Mouse (Mus musculus) forebrain, embryonic 12.5 days (tissue): ENCODE data around the gene Dffb. TPM values are rescaled to one million over a fixed set of nuclear protein-coding genes. Genes with fewer than 3 reads are reported as not detected.
"Not testable (repeated sequence)": the region's sequence is repeated elsewhere in the genome, so short reads cannot be mapped to it uniquely, and the experiment has no call there.

Experiments
- ATAC-seq: fragments of 200-750 bp; cut with Nextera tagmentation; 2 replicates; pipeline ENCODE4 v1.8.0; 2017; ENCODE audit warnings: moderate TSS enrichment; ENCODE audit not compliant: low FRiP score
- H3K27ac ChIP-seq: fragments of 300-500 bp; sonication (generic); 2 replicates; pipeline ENCODE4 v1.5.1; 2016; ENCODE audit warnings: mild to moderate bottlenecking
- H3K27me3 ChIP-seq: fragments of 300-500 bp; sonication (generic); 2 replicates; pipeline ENCODE4 v1.6.1; 2016; ENCODE audit warnings: mild to moderate bottlenecking
- H3K36me3 ChIP-seq: fragments of 300-500 bp; sonication (generic); replicated peaks from 2 replicates; pipeline ENCODE4 v1.6.1; 2016; ENCODE audit warnings: mild to moderate bottlenecking
- H3K4me1 ChIP-seq: fragments of 300-500 bp; sonication (generic); 2 replicates; pipeline ENCODE4 v1.6.1; 2016
- H3K4me2 ChIP-seq: fragments of 300-500 bp; sonication (generic); 2 replicates; pipeline ENCODE4 v1.6.1; 2016; ENCODE audit warnings: mild to moderate bottlenecking, moderate library complexity
- H3K4me3 ChIP-seq: fragments of 300-500 bp; sonication (generic); replicated peaks from 2 replicates; pipeline ENCODE4 v1.5.1; 2016; ENCODE audit warnings: mild to moderate bottlenecking
- H3K9ac ChIP-seq: fragments of 300-500 bp; sonication (generic); 2 replicates; pipeline ENCODE4 v1.6.1; 2016; ENCODE audit warnings: mild to moderate bottlenecking
- H3K9me3 ChIP-seq: fragments of 300-500 bp; sonication (generic); 2 replicates; pipeline ENCODE4 v1.6.1; 2016
- WGBS: fragments of 180-500 bp; shearing (Covaris S2); methylation state at CpG from one replicate; pipeline ENCODE4 v1.1.7; 2016; 5-methylcytosine and 5-hydroxymethylcytosine counted together
- polyA plus RNA-seq: library from polyadenylated mRNA; unstranded; fragments of >200 nt; fragmentation: Nextera tagmentation; extraction: Ambion mirVana; gene quantifications from 2 replicates; pipeline ENCODE4 v1.2.1, GENCODE M21; 2016

The Dffb gene
- polyA plus RNA-seq, 1 experiment from 2014 or later, result 11.9 TPM

GRCm38 (mm10) chr4:153956569-153957405, 18.1 kb downstream of the Dffb start, which contains the start of gene A430005L14Rik:
A430005L14Rik (plus strand) TSS chr4:153957237.
- Histone ChIP-seq H3K4me2 (peak within 1 kb of the TSS; percentile 89), H3K4me1 (peaks cover 24% of the 10 kb centered on the region), H3K9me3 (no peaks in the 10 kb centered on the region), H3K27ac (peak within 1 kb of the TSS; percentile 90), H3K4me3 (peak within 1 kb of the TSS; percentile 81), H3K27me3 (peaks cover 28% of the 10 kb centered on the region), H3K9ac (peak within 1 kb of the TSS; percentile 94), H3K36me3 (peaks cover 26% of the 10 kb centered on the region)
- WGBS, result 2% methylated on average over 63 of the region's 67 CpGs
- peak; percentile 96 for ATAC-seq

- peaks cover 32% of the 10 kb centered on the region for H3K27me3 ChIP-seq
- no peak for ATAC-seq
- 85% methylated on average over 8 of the region's 8 CpGs for WGBS
- H3K9me3 ChIP-seq, result no peaks in the 10 kb centered on the region
- peaks cover 28% of the 10 kb centered on the region for H3K4me1 ChIP-seq
- H3K9ac ChIP-seq, result no peak overlapping the region
- no peak overlapping the region for H3K27ac ChIP-seq
- no peak overlapping the region for H3K4me2 ChIP-seq
- H3K36me3 ChIP-seq, result peaks cover 15% of the 10 kb centered on the region
- no peak overlapping the region for H3K4me3 ChIP-seq
Observed at GRCm38 (mm10) chr4:153955651-153956050, 19.3 kb downstream of the Dffb start.

DNA sequence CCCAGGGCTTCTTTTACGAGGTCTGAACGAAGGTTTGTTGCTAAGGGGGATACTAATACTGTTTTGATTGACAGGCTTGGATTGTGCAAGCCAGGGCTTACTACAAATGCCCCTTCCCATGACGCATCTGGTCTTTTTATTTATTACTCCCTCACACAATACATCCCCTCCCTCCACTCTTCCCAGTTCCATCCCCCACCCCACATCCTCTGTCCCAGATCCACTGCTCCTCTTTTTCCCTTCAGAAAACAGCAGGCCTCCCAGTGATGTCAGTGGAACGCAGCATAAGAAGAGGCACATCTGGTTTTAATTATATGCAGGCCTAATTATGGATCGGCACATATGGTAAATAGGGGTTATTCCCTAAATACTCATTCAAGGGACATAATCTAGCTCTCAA, 23.2 kb downstream of the Dffb start:
- ATAC-seq, result peak; percentile 61; the same call in 1 of the 2 replicates
- 38% methylated on average over 5 of the region's 5 CpGs for WGBS

DNA sequence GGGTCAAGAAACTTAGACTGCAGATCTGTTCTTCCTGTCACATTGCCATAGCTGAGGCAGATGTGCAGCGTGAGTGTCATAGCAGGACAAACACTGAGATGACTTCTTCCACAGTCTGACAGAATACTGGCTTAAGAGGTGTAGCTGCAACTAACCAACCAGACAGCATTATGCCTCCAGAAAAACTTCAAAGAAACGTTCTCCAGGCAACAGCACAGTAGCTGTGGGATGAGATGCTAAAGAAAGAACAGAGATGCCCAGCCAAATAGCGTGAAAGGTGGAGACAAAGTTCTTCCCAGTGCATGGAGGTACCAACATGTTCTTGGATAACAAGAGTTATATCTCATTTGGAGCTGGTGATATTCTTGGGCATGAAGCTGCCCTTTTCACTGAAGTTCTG, 23.8 kb downstream of the Dffb start:
- peaks cover 62% of the 10 kb centered on the region for H3K27me3 ChIP-seq
- WGBS, result 67% methylated on average over 3 of the region's 3 CpGs
- H3K9me3 ChIP-seq, result no peaks in the 10 kb centered on the region
- H3K9ac ChIP-seq, result no peak overlapping the region
- H3K4me1 ChIP-seq, result peaks cover 10% of the 10 kb centered on the region
- no peak overlapping the region for H3K4me3 ChIP-seq
- H3K27ac ChIP-seq, result no peak overlapping the region
- ATAC-seq, result no peak
- H3K4me2 ChIP-seq, result no peak overlapping the region
- no peaks in the 10 kb centered on the region for H3K36me3 ChIP-seq

More for the DNA sequence above, 23.2 kb downstream of the Dffb start:
- Histone ChIP-seq H3K9me3 (no peaks in the 10 kb centered on the region), H3K4me3 (no peak overlapping the region), H3K4me1 (peaks cover 15% of the 10 kb centered on the region), H3K27me3 (peaks cover 57% of the 10 kb centered on the region), H3K4me2 (no peak overlapping the region), H3K27ac (0 out of 2 replicates have a peak overlapping the region, but pooled peaks have one; percentile 19), H3K9ac (no peak overlapping the region), H3K36me3 (no peaks in the 10 kb centered on the region)

GRCm38 (mm10) chr4:153950372-153950771, 24.6 kb downstream of the Dffb start:
- no peak for ATAC-seq
- Histone ChIP-seq H3K36me3 (no peaks in the 10 kb centered on the region), H3K4me1 (peaks cover 10% of the 10 kb centered on the region), H3K9me3 (no peaks in the 10 kb centered on the region), H3K4me2 (no peak overlapping the region), H3K9ac (no peak overlapping the region), H3K4me3 (no peak overlapping the region), H3K27me3 (peaks cover 61% of the 10 kb centered on the region), H3K27ac (no peak overlapping the region)
- WGBS, result 81% methylated on average over 2 of the region's 2 CpGs

DNA sequence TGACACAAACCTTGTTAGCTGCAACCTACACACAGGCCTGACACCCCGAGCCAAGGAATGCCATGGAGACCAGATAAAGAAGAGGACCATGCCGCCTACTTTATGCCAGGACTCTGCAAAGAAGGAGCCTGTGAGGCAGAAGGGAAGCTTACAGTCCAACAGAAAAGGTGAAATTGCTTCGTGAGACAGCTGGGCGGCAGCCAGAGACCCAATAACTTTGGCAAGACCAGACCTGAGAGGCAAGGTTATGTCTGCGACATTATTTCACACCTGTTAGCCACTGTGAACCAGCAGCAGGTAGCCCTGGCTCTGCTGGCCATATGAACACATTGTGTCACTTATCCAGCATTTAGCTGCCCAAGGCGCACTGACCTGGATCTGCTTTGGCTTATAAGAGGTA, 29.2 kb downstream of the Dffb start:
- Histone ChIP-seq H3K4me1 (peaks cover 5% of the 10 kb centered on the region; the same call in 1 of the 2 replicates), H3K27ac (no peak overlapping the region), H3K36me3 (no peaks in the 10 kb centered on the region), H3K9me3 (no peaks in the 10 kb centered on the region), H3K4me3 (no peak overlapping the region), H3K9ac (no peak overlapping the region), H3K4me2 (no peak overlapping the region), H3K27me3 (peaks cover 53% of the 10 kb centered on the region)
- ATAC-seq, result no peak
- 84% methylated on average over 6 of the region's 6 CpGs for WGBS

- H3K4me3 ChIP-seq, result no peak overlapping the region
- H3K27ac ChIP-seq, result no peak overlapping the region
- 65% methylated on average over 6 of the region's 6 CpGs for WGBS
- H3K9me3 ChIP-seq, result no peaks in the 10 kb centered on the region
- ATAC-seq, result no peak
- H3K4me1 ChIP-seq, result peaks cover 5% of the 10 kb centered on the region; the same call in 1 of the 2 replicates
- H3K4me2 ChIP-seq, result no peak overlapping the region
- H3K36me3 ChIP-seq, result no peaks in the 10 kb centered on the region
- H3K27me3 ChIP-seq, result peaks cover 55% of the 10 kb centered on the region
- H3K9ac ChIP-seq, result no peak overlapping the region
Observed at GRCm38 (mm10) chr4:153944261-153944660, 30.7 kb downstream of the Dffb start.

- Histone ChIP-seq H3K4me1 (peaks cover 5% of the 10 kb centered on the region; the same call in 1 of the 2 replicates), H3K4me2 (no peak overlapping the region), H3K9me3 (no peaks in the 10 kb centered on the region), H3K36me3 (no peaks in the 10 kb centered on the region), H3K27ac (no peak overlapping the region), H3K4me3 (no peak overlapping the region), H3K9ac (no peak overlapping the region), H3K27me3 (peaks cover 52% of the 10 kb centered on the region)
- ATAC-seq, result no peak
- WGBS, result 68% methylated on average over 4 of the region's 4 CpGs
Observed at GRCm38 (mm10) chr4:153943243-153943642, 31.7 kb downstream of the Dffb start.

GRCm38 (mm10) chr4:153929921-153930320, 45.0 kb downstream of the Dffb start:
- peaks cover 7% of the 10 kb centered on the region; the same call in 1 of the 2 replicates for H3K27me3 ChIP-seq
- 84% methylated on average over 4 of the region's 4 CpGs for WGBS
- peaks cover 9% of the 10 kb centered on the region for H3K4me1 ChIP-seq
- H3K4me3 ChIP-seq, result no peak overlapping the region
- no peaks in the 10 kb centered on the region for H3K9me3 ChIP-seq
- no peak overlapping the region for H3K27ac ChIP-seq
- H3K36me3 ChIP-seq, result no peaks in the 10 kb centered on the region
- H3K9ac ChIP-seq, result no peak overlapping the region
- no peak for ATAC-seq
- H3K4me2 ChIP-seq, result no peak overlapping the region

DNA sequence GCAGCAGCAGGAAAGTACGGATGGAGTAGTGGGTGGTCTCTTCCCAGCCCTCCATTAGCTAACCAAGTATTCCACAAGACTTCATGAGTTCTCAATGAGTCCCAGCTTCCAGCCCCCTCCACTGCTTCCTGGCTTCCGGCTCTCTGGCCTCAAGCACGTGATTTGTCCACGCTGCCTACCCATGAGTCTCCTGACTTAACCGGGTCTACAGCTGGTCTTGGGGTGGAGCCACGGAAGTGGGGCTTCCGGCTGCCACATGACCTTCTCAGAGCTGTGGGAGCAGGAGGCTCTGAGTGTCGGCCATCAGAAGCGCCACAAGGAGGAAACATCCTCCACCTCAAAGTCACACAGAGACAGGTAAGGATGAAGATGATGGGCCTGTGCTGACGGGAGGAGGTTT, 45.5 kb downstream of the Dffb start:
- Histone ChIP-seq H3K27me3 (peaks cover 12% of the 10 kb centered on the region), H3K36me3 (no peaks in the 10 kb centered on the region), H3K4me1 (peaks cover 9% of the 10 kb centered on the region), H3K27ac (0 out of 2 replicates have a peak overlapping the region, but pooled peaks have one; percentile 31), H3K4me3 (no peak overlapping the region), H3K4me2 (no peak overlapping the region), H3K9me3 (no peaks in the 10 kb centered on the region), H3K9ac (no peak overlapping the region)
- 0 out of 2 replicates have a peak, but pooled peaks have one; percentile 4 for ATAC-seq
- 63% methylated on average over 10 of the region's 10 CpGs for WGBS

GRCm38 (mm10) chr4:153928772-153929299, 46.1 kb downstream of the Dffb start:
- 46% methylated on average over 11 of the region's 11 CpGs for WGBS
- no peak overlapping the region for H3K4me3 ChIP-seq
- H3K4me2 ChIP-seq, result no peak overlapping the region; the same call in 1 of the 2 replicates
- H3K9me3 ChIP-seq, result no peaks in the 10 kb centered on the region
- ATAC-seq, result peak; percentile 23; the same call in 1 of the 2 replicates
- H3K27me3 ChIP-seq, result peaks cover 16% of the 10 kb centered on the region
- no peaks in the 10 kb centered on the region for H3K36me3 ChIP-seq
- H3K4me1 ChIP-seq, result peaks cover 9% of the 10 kb centered on the region
- H3K9ac ChIP-seq, result no peak overlapping the region
- H3K27ac ChIP-seq, result 0 out of 2 replicates have a peak overlapping the region, but pooled peaks have one; percentile 31

- 60% methylated on average over 4 of the region's 4 CpGs for WGBS
- H3K27me3 ChIP-seq, result peaks cover 31% of the 10 kb centered on the region
Observed at GRCm38 (mm10) chr4:153922090-153922489, 52.8 kb downstream of the Dffb start.

More at GRCm38 (mm10) chr4:153922090-153922489, 52.8 kb downstream of the Dffb start:
- not testable (repeated sequence) for H3K9ac ChIP-seq, ATAC-seq, H3K4me3 ChIP-seq, H3K4me1 ChIP-seq, H3K27ac ChIP-seq, H3K9me3 ChIP-seq, H3K36me3 ChIP-seq, H3K4me2 ChIP-seq
